Mouse (Mus musculus) left cerebral cortex, postnatal 25 days (tissue): ENCODE data around the gene Ezr. TPM values are rescaled to one million over a fixed set of nuclear protein-coding genes. Genes with fewer than 3 reads are reported as not detected.
A peak's percentile ranks its signal among the peaks of the same experiment; 100 is the strongest.
"Not testable (repeated sequence)": the region's sequence is repeated elsewhere in the genome, so short reads cannot be mapped to it uniquely, and the experiment has no call there.

Experiments used
- DNase-seq, 2 experiments: peaks; one replicate each; pipeline ENCODE4 v3.0.0; 2022; ENCODE audit warnings: low spot score in 2 of 2, mixed read lengths in 1 of 2
- intact Hi-C: fragments of 180-260 bp; cut with DNase I; formaldehyde crosslinking; loops from one replicate; pipeline ENCODE4 v1.15.1; 2025
- total RNA-seq, 2 experiments: library from RNA; stranded (reverse); gene quantifications; 2 replicates each; pipeline ENCODE4 v1.2.3; 2021

Ezr gene
- total RNA-seq, 2 experiments from 2014 or later: 44.7 to 55.6 TPM

GRCm38 (mm10) chr17:6734746-6735441 is 47.7 kb downstream of the Ezr start:
- DNase-seq: no peak
- intact Hi-C loops: no loop called here

- intact Hi-C loops: no loop called here
- DNase-seq: no peak
Observed at GRCm38 (mm10) chr17:6733322-6733875, 49.2 kb downstream of the Ezr start.

- intact Hi-C loops: no loop called here
- no peak for DNase-seq
Observed at GRCm38 (mm10) chr17:6732665-6733064, 49.9 kb downstream of the Ezr start.

GRCm38 (mm10) chr17:6731634-6732033 is 51.0 kb downstream of the Ezr start:
- no peak for DNase-seq
- intact Hi-C loops: no loop called here

GRCm38 (mm10) chr17:6731132-6731531 is 51.5 kb downstream of the Ezr start:
- intact Hi-C loops: no loop called here
- no peak for DNase-seq

GRCm38 (mm10) chr17:6729244-6729742 is 53.3 kb downstream of the Ezr start:
- intact Hi-C loops: no loop called here
- no peak for DNase-seq

GRCm38 (mm10) chr17:6727996-6728610 is 54.5 kb downstream of the Ezr start:
- intact Hi-C loops: no loop called here
- DNase-seq: no peak

- DNase-seq, intact Hi-C loops: not testable (repeated sequence)
Observed at GRCm38 (mm10) chr17:6713944-6714343, 68.6 kb downstream of the Ezr start.

GRCm38 (mm10) chr17:6713483-6713882 is 69.1 kb downstream of the Ezr start:
- intact Hi-C loops, DNase-seq: not testable (repeated sequence)

- intact Hi-C loops, DNase-seq: not testable (repeated sequence)
Observed at GRCm38 (mm10) chr17:6708194-6708593, 74.4 kb downstream of the Ezr start.

- intact Hi-C loops, DNase-seq: not testable (repeated sequence)
Observed at GRCm38 (mm10) chr17:6707422-6707821, 75.2 kb downstream of the Ezr start.

GRCm38 (mm10) chr17:6706448-6706847 is 76.1 kb downstream of the Ezr start:
- intact Hi-C loops, DNase-seq: not testable (repeated sequence)

- DNase-seq, intact Hi-C loops: not testable (repeated sequence)
Observed at GRCm38 (mm10) chr17:6703381-6704270, 79.0 kb downstream of the Ezr start.

- intact Hi-C loops, DNase-seq: not testable (repeated sequence)
Observed at GRCm38 (mm10) chr17:6702625-6703221, 79.9 kb downstream of the Ezr start.

GRCm38 (mm10) chr17:6700077-6700476 is 82.5 kb downstream of the Ezr start:
- intact Hi-C loops, DNase-seq: not testable (repeated sequence)

GRCm38 (mm10) chr17:6699502-6699901 is 83.1 kb downstream of the Ezr start:
- intact Hi-C loops: loop anchor here (10.0 kb wide), 1 partner anchor 195 kb away; no protein-coding TSS in a partner anchor
- not testable (repeated sequence) for DNase-seq

- intact Hi-C loops: loop anchor here (10.0 kb wide), 1 partner anchor 198 kb away; no protein-coding TSS in a partner anchor
- DNase-seq: peak; percentile 68 to 70
Observed at GRCm38 (mm10) chr17:6697224-6697775, 85.3 kb downstream of the Ezr start.

- not testable (repeated sequence) for DNase-seq
- intact Hi-C loops: loop anchor here (10.0 kb wide), 1 partner anchor 198 kb away; no protein-coding TSS in a partner anchor
Observed at GRCm38 (mm10) chr17:6696521-6696920, 86.1 kb downstream of the Ezr start.

- DNase-seq: not testable (repeated sequence)
- intact Hi-C loops: loop anchor here (10.0 kb wide), 1 partner anchor 199 kb away; no protein-coding TSS in a partner anchor
Observed at GRCm38 (mm10) chr17:6695712-6696111, 86.9 kb downstream of the Ezr start.
